20 mouse cellular contexts compared by ENCODE assay signal in the genomic region with DNA sequence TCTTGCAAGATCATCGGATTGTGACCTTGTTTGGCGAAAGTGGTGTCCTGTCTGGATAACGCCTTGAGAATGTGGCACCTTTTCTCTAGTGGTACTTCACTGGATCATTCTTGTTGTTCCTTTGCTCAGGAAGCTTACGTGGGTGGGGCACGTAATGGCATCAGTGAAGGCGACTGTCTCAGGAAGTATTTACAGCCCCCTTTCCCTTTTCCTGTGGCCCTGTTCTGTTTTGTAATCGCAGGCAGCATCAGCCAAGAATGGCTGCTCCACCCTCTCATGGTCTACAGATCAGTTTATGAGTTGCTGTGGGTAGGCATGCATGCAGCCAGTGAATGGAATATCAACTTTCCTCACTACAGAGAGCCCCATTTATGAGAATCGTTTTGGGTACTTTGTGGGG. TPM values are rescaled to one million over a fixed set of nuclear protein-coding genes. Genes with fewer than 3 reads are reported as not detected.
DNase-seq lines count a peak whose midpoint lies in the region; ATAC-seq and TF ChIP-seq lines count a peak whose summit lies in the region.
"Had no signal": no experiment of that assay in that cellular context is flagged by ENCODE, and none has a peak within 500 bp of the region (broad histone marks: within the 10 kb centered on the region; RNA-seq: fewer than 3 reads in every experiment).

No protein-coding gene starts in this region.

- TF ChIP-seq CTCF in lung, postnatal 0 days (IDR thresholded peaks at IDR 0.05): no peak

- H3K27ac ChIP-seq in lung, postnatal 0 days (ENCODE audit: low read length): 0 out of 2 replicates have a peak overlapping the region, but pooled peaks have one; percentile 10
- no peak overlapping the region for H3K27ac ChIP-seq in limb, embryonic 10.5 days
- H3K27ac ChIP-seq: embryonic facial prominence, embryonic 12.5 days; forebrain, embryonic 15.5 days; hindbrain, embryonic 15.5 days; intestine, embryonic 15.5 days; limb, embryonic 13.5 days; liver, embryonic 13.5 days; macrophage; neural tube, embryonic 13.5 days had no signal

- no peaks in the 10 kb centered on the region for H3K27me3 ChIP-seq in lung, postnatal 0 days (replicated peaks; ENCODE audit: insufficient read depth, low read length)
- H3K27me3 ChIP-seq in limb, embryonic 10.5 days (ENCODE audit: low read depth, poor library complexity, severe bottlenecking): no peaks in the 10 kb centered on the region
- H3K27me3 ChIP-seq: embryonic facial prominence, embryonic 12.5 days; forebrain, embryonic 15.5 days; hindbrain, embryonic 15.5 days; intestine, embryonic 15.5 days; limb, embryonic 13.5 days; liver, embryonic 13.5 days; neural tube, embryonic 13.5 days had no signal

- H3K9me3 ChIP-seq in lung, postnatal 0 days (ENCODE audit: low read length): no peaks in the 10 kb centered on the region
- no peaks in the 10 kb centered on the region for H3K9me3 ChIP-seq in limb, embryonic 10.5 days (replicated peaks)
- H3K9me3 ChIP-seq: embryonic facial prominence, embryonic 12.5 days; forebrain, embryonic 15.5 days; hindbrain, embryonic 15.5 days; intestine, embryonic 15.5 days; limb, embryonic 13.5 days; liver, embryonic 13.5 days; neural tube, embryonic 13.5 days had no signal

- TF ChIP-seq EP300 in lung, postnatal 0 days (IDR thresholded peaks at IDR 0.05): peak; percentile 90

- no peak overlapping the region for H3K4me3 ChIP-seq in lung, postnatal 0 days (ENCODE audit: low read depth, low read length)
- H3K4me3 ChIP-seq in limb, embryonic 10.5 days: no peak overlapping the region
- H3K4me3 ChIP-seq: embryonic facial prominence, embryonic 12.5 days; forebrain, embryonic 15.5 days; hindbrain, embryonic 15.5 days; intestine, embryonic 15.5 days; limb, embryonic 13.5 days; liver, embryonic 13.5 days; neural tube, embryonic 13.5 days had no signal

- DNase-seq in gastrocnemius, postnatal 25 days: peak; percentile 18
- no peak for DNase-seq in gastrocnemius, adult 18-20 months (ENCODE audit: low spot score)
- peak; percentile 12 for DNase-seq in kidney, adult 11 months
- no peak for DNase-seq in kidney, adult 18-20 months
- DNase-seq in ES-CJ7 (ENCODE audit: low read depth, low spot score): peak; percentile 42
- peak; percentile 49 for DNase-seq in lung, postnatal 0 days (ENCODE audit: low spot score)
- DNase-seq in limb, embryonic 10.5 days (ENCODE audit: low spot score): no peak
- DNase-seq in yolk sac, embryonic 10.5 days (ENCODE audit: low spot score): no peak
- DNase-seq: adrenal gland, adult 2 months; cerebellum, adult 8-10 months; heart, postnatal 36 days; liver, embryonic 13.5 days; midbrain, embryonic 14.5 days had no signal

- no peaks in the 10 kb centered on the region for H3K4me1 ChIP-seq in lung, postnatal 0 days (ENCODE audit: insufficient read depth, low read depth, low read length)
- peaks cover 4% of the 10 kb centered on the region; the same call in 1 of the 2 replicates for H3K4me1 ChIP-seq in limb, embryonic 10.5 days
- H3K4me1 ChIP-seq: embryonic facial prominence, embryonic 12.5 days; intestine, embryonic 15.5 days had no signal

- peak; percentile 75 for ATAC-seq in lung, postnatal 0 days
- ATAC-seq: forebrain, embryonic 15.5 days; intestine, embryonic 15.5 days had no signal

- no peak overlapping the region for H3K9ac ChIP-seq in lung, postnatal 0 days (replicated peaks; ENCODE audit: low read depth)
- H3K9ac ChIP-seq: embryonic facial prominence, embryonic 12.5 days; forebrain, embryonic 15.5 days; hindbrain, embryonic 15.5 days; intestine, embryonic 15.5 days; limb, embryonic 13.5 days; liver, embryonic 13.5 days; neural tube, embryonic 13.5 days had no signal

- no peak overlapping the region for H3K4me2 ChIP-seq in lung, postnatal 0 days (replicated peaks; ENCODE audit: low read depth, low read length)
- H3K4me2 ChIP-seq: embryonic facial prominence, embryonic 12.5 days; forebrain, embryonic 15.5 days; hindbrain, embryonic 15.5 days; intestine, embryonic 15.5 days; limb, embryonic 13.5 days; liver, embryonic 13.5 days; neural tube, embryonic 13.5 days had no signal

- no peaks in the 10 kb centered on the region for H3K36me3 ChIP-seq in lung, postnatal 0 days (ENCODE audit: insufficient read depth, low read length)
- no peaks in the 10 kb centered on the region for H3K36me3 ChIP-seq in limb, embryonic 10.5 days
- H3K36me3 ChIP-seq: embryonic facial prominence, embryonic 12.5 days; forebrain, embryonic 15.5 days; hindbrain, embryonic 15.5 days; intestine, embryonic 15.5 days; limb, embryonic 13.5 days; liver, embryonic 13.5 days; neural tube, embryonic 13.5 days had no signal

- 55% methylated on average over 8 of the region's 8 CpGs for WGBS in lung, postnatal 0 days
- WGBS in limb, embryonic 10.5 days: 75% methylated on average over 8 of the region's 8 CpGs

RNA-seq across cellular contexts. Expression of gene Plcb4, which starts 21.2 kb away (rescaled TPM):
- total RNA-seq in gastrocnemius, postnatal 25 days (2021): 10 to 100 TPM; 23.5 to 28.5 TPM
- 10 to 100 TPM; 14.2 to 18.7 TPM for total RNA-seq in gastrocnemius, adult 18-20 months (2021)
- 13.8 and 17.5 TPM in 2 replicates for polyA plus RNA-seq in lung, postnatal 0 days (2015; fragmentation: Nextera tagmentation; extraction: Ambion mirVana)
- 8.4 and 10.7 TPM in 2 replicates for polyA plus RNA-seq in limb, embryonic 10.5 days (2016; fragmentation: Nextera tagmentation; extraction: Ambion mirVana)

Comparison
In these comparisons a context has a peak if more than half of its experiments do, and no peak if none do; other contexts are left out.
1. DNase-seq: peak in gastrocnemius, postnatal 25 days (single experiment), kidney, adult 11 months (single experiment), ES-CJ7 (single experiment) and lung, postnatal 0 days (single experiment); none in gastrocnemius, adult 18-20 months (single experiment), kidney, adult 18-20 months (single experiment), limb, embryonic 10.5 days (single experiment) and yolk sac, embryonic 10.5 days (single experiment).